Mouse (Mus musculus): ENCODE measurements at regions not wholly inside any gene's neighbourhood (a gene's known extent, or its start where the extent isn't known, plus 50 kb on each side); places are given as distances from the start of the nearest gene placed in this dataset.

- TF ChIP-seq GATA1 (IDR thresholded peaks at IDR 0.05; ENCODE audit: borderline replicate concordance, low read length) (no peak), FLI1 (IDR thresholded peaks at IDR 0.05; ENCODE audit: low read length) (no peak)
Observed at GRCm38 (mm10) chr15:97459606-97460359, 212.7 kb upstream of the Amigo2 start.

Data from megakaryocyte, embryonic 14.5 days (primary cell).